Mouse (Mus musculus): ENCODE measurements around the gene Panx1. TPM values are rescaled to one million over a fixed set of nuclear protein-coding genes. Genes with fewer than 3 reads are reported as not detected.
A peak's percentile ranks its signal among the peaks of the same experiment; 100 is the strongest.

Panx1 gene
- polyA plus RNA-seq, 1 experiment = 177 TPM

DNA sequence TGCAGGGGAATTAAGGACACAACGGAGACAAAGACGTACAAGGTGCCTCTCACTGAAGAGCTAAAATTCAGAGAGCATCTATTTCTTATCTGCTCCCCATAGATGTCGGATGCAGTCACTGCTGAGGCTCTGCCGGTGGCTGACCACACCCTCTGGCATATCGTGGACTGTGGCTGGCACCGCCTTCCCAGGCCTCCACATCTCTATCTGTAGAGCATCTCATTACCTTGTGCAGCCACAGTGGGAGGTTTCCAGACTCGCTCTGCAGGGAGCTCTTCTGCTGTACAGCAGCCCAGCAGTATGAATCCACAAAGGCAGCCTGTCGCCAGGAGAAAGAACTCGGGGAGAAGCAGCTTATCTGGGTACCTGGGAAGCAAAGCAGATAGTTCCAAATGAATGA lies 24.1 kb downstream of the Panx1 start:
- TF ChIP-seq CTCF (IDR thresholded peaks at IDR 0.05; ENCODE audit: borderline replicate concordance, extremely low read depth, insufficient read depth, insufficient read length) (no peak), POLR2A (IDR thresholded peaks at IDR 0.05; ENCODE audit: borderline replicate concordance, extremely low read depth, insufficient read depth, insufficient read length, poor library complexity, severe bottlenecking) (no peak)
- DNase-seq (ENCODE audit: low read depth) = no peak

GRCm38 (mm10) chr9:15020561-15021080 lies 24.7 kb downstream of the Panx1 start:
- TF ChIP-seq POLR2A (IDR thresholded peaks at IDR 0.05; ENCODE audit: borderline replicate concordance, extremely low read depth, insufficient read depth, insufficient read length, poor library complexity, severe bottlenecking) (no peak), CTCF (IDR thresholded peaks at IDR 0.05; ENCODE audit: borderline replicate concordance, extremely low read depth, insufficient read depth, insufficient read length) (no peak)
- no peak for DNase-seq (ENCODE audit: low read depth)

GRCm38 (mm10) chr9:15018756-15019131 lies 26.5 kb downstream of the Panx1 start:
- TF ChIP-seq POLR2A (IDR thresholded peaks at IDR 0.05; ENCODE audit: borderline replicate concordance, extremely low read depth, insufficient read depth, insufficient read length, poor library complexity, severe bottlenecking) (no peak), CTCF (IDR thresholded peaks at IDR 0.05; ENCODE audit: borderline replicate concordance, extremely low read depth, insufficient read depth, insufficient read length) (no peak)
- no peak for DNase-seq (ENCODE audit: low read depth)

- TF ChIP-seq POLR2A (IDR thresholded peaks at IDR 0.05; ENCODE audit: borderline replicate concordance, extremely low read depth, insufficient read depth, insufficient read length, poor library complexity, severe bottlenecking) (no peak), CTCF (IDR thresholded peaks at IDR 0.05; ENCODE audit: borderline replicate concordance, extremely low read depth, insufficient read depth, insufficient read length) (no peak)
- no peak for DNase-seq (ENCODE audit: low read depth)
These were observed 27.2 kb downstream of the Panx1 start for GRCm38 (mm10) chr9:15017791-15018755.

GRCm38 (mm10) chr9:15015223-15015956 lies 29.9 kb downstream of the Panx1 start:
- peak; percentile 90 for DNase-seq (ENCODE audit: low read depth)
- TF ChIP-seq POLR2A (IDR thresholded peaks at IDR 0.05; ENCODE audit: borderline replicate concordance, extremely low read depth, insufficient read depth, insufficient read length, poor library complexity, severe bottlenecking) (no peak), CTCF (IDR thresholded peaks at IDR 0.05; ENCODE audit: borderline replicate concordance, extremely low read depth, insufficient read depth, insufficient read length) (peak; percentile 87; the same call in 1 of the 2 replicates)

DNA sequence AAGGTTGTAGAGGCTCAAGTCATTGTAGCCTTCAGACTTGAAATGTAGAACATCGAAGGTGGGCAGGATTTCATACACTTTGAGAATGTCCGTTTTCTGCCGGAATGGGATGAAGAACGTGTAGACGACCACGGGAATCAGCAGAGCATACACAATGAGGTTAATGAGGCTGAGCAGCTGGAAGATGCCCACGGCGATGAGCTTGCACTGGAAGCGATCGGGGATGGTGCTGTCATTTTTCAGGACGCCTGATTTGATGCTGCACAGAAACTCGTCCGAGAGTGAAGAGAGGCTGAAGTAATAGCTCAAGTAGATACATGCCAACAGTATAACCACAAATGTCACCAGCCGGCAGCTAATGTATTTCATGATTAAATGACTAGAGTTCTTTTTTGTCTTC lies 37.7 kb downstream of the Panx1 start:
- no peak for TF ChIP-seq CTCF (IDR thresholded peaks at IDR 0.05; ENCODE audit: borderline replicate concordance, extremely low read depth, insufficient read depth, insufficient read length)
- no peak for DNase-seq (ENCODE audit: low read depth)

DNA sequence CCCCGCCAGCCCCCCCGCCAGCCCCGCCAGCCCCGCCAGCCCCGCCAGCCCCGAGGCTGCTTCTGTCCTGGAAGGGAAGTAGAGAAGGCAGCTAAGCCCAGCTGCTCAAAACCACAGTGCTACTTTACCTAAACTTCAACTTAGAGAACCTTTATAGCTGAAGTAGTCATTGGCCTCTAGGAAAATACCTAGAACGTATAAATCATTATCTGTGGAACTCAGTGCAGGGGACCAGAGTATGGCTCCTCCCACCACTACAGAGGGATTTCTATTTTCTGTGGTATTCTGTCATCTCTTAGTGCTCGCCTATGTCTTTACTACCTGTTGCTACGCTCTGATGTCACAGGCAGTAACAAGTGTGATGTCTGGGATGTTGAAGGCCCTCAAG lies 41.0 kb downstream of the Panx1 start:
- TF ChIP-seq POLR2A (IDR thresholded peaks at IDR 0.05; ENCODE audit: borderline replicate concordance, extremely low read depth, insufficient read depth, insufficient read length, poor library complexity, severe bottlenecking) (no peak), CTCF (IDR thresholded peaks at IDR 0.05; ENCODE audit: borderline replicate concordance, extremely low read depth, insufficient read depth, insufficient read length) (no peak)
- no peak for DNase-seq (ENCODE audit: low read depth)

- peak; percentile 21 for DNase-seq (ENCODE audit: low read depth)
- TF ChIP-seq CTCF (IDR thresholded peaks at IDR 0.05; ENCODE audit: borderline replicate concordance, extremely low read depth, insufficient read depth, insufficient read length) (no peak), POLR2A (IDR thresholded peaks at IDR 0.05; ENCODE audit: borderline replicate concordance, extremely low read depth, insufficient read depth, insufficient read length, poor library complexity, severe bottlenecking) (no peak)
These were observed 41.5 kb downstream of the Panx1 start for GRCm38 (mm10) chr9:15003676-15004297.

GRCm38 (mm10) chr9:15002995-15003613 lies 42.2 kb downstream of the Panx1 start:
- TF ChIP-seq CTCF (IDR thresholded peaks at IDR 0.05; ENCODE audit: borderline replicate concordance, extremely low read depth, insufficient read depth, insufficient read length) = no peak
- no peak for TF ChIP-seq POLR2A (IDR thresholded peaks at IDR 0.05; ENCODE audit: borderline replicate concordance, extremely low read depth, insufficient read depth, insufficient read length, poor library complexity, severe bottlenecking)
- peak; percentile 86 for DNase-seq (ENCODE audit: low read depth)

DNA sequence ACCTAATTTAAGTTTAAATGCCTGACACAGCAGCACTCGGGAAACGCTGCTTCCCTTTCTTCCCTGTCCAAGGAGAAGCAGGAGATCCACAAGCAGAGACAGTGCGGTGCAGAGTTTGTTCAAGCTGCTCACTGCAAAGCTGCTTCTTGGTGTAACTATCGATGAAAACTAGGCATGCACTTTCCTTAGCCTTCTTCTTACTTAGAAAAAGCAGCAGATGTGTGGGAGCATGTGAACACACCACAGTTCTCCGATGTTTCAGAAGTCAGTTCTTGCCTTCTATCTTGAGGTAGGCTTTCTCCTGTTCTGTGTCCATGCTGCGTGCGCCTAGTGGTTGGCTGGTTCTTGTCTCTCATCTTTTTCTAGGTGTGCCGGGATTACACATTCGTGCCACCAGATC lies 46.5 kb downstream of the Panx1 start:
- TF ChIP-seq POLR2A (IDR thresholded peaks at IDR 0.05; ENCODE audit: borderline replicate concordance, extremely low read depth, insufficient read depth, insufficient read length, poor library complexity, severe bottlenecking) (no peak), CTCF (IDR thresholded peaks at IDR 0.05; ENCODE audit: borderline replicate concordance, extremely low read depth, insufficient read depth, insufficient read length) (no peak)

More for the DNA sequence above, 46.5 kb downstream of the Panx1 start:
- DNase-seq (ENCODE audit: low read depth) = no peak

Data from brain, embryonic 14.5 days (tissue).